Mouse (Mus musculus) kidney, postnatal 0 days (tissue): ENCODE data around the gene Sf1. TPM values are rescaled to one million over a fixed set of nuclear protein-coding genes. Genes with fewer than 3 reads are reported as not detected.
A peak's percentile ranks its signal among the peaks of the same experiment; 100 is the strongest.

Experiments used
- ATAC-seq: fragments of 200-750 bp; cut with Nextera tagmentation; replicated peaks from 2 replicates; pipeline ENCODE4 v1.8.0; 2017; ENCODE audit warnings: low read depth, moderate number of reproducible peaks, moderate TSS enrichment, moderate library complexity; ENCODE audit not compliant: low FRiP score
- DNase-seq: peaks from one replicate; pipeline ENCODE4 v3.0.0-alpha.2; 2016; ENCODE audit warnings: low spot score
- H3K27ac ChIP-seq: fragments of 300-500 bp; sonication (generic); 2 replicates; pipeline ENCODE4 v1.5.1; 2014; ENCODE audit warnings: mild to moderate bottlenecking
- H3K27me3 ChIP-seq: fragments of 300-500 bp; sonication (generic); 2 replicates; pipeline ENCODE4 v1.6.1; 2014; ENCODE audit warnings: low read length, mixed read lengths; ENCODE audit not compliant: insufficient read depth
- H3K36me3 ChIP-seq: fragments of 300-500 bp; sonication (generic); 2 replicates; pipeline ENCODE4 v1.6.1; 2014; ENCODE audit warnings: low read length, mixed read lengths; ENCODE audit not compliant: insufficient read depth
- H3K4me1 ChIP-seq: fragments of 300-500 bp; sonication (generic); replicated peaks from 2 replicates; pipeline ENCODE4 v1.6.1; 2014; ENCODE audit warnings: antibody characterized with exemption, low read length, mixed read lengths; ENCODE audit not compliant: insufficient read depth
- H3K4me2 ChIP-seq: fragments of 300-500 bp; sonication (generic); 2 replicates; pipeline ENCODE4 v1.6.1; 2014; ENCODE audit warnings: mild to moderate bottlenecking, low read length, moderate library complexity, mixed read lengths
- H3K4me3 ChIP-seq: fragments of 300-500 bp; sonication (generic); replicated peaks from 2 replicates; pipeline ENCODE4 v1.5.1; 2014; ENCODE audit warnings: low read depth, low read length
- H3K9ac ChIP-seq: fragments of 300-500 bp; sonication (generic); 2 replicates; pipeline ENCODE4 v1.6.1; 2014; ENCODE audit warnings: low read depth, low read length
- H3K9me3 ChIP-seq: fragments of 300-500 bp; sonication (generic); replicated peaks from 2 replicates; pipeline ENCODE4 v1.6.1; 2016; ENCODE audit warnings: low read length, inconsistent platforms, mixed read lengths
- CTCF ChIP-seq: IDR thresholded peaks from 2 replicates; pipeline ENCODE4 v1.5.1; 2016; ENCODE audit warnings: antibody characterized with exemption, low read depth, mild to moderate bottlenecking, moderate library complexity
- WGBS: fragments of 180-500 bp; shearing (Covaris S2); extraction: QIAGEN DNeasy Blood & Tissue Kit; methylation state at CpG from one replicate; pipeline ENCODE4 v1.1.7; 2014; 5-methylcytosine and 5-hydroxymethylcytosine counted together
- polyA plus RNA-seq: library from polyadenylated mRNA; unstranded; fragments of >200 nt; fragmentation: Nextera tagmentation; extraction: Ambion mirVana; gene quantifications from 2 replicates; pipeline ENCODE4 v1.2.1, GENCODE M21; 2015

The Sf1 gene
- polyA plus RNA-seq, 1 experiment from 2014 or later = 91.1 TPM

GRCm38 (mm10) chr19:6376255-6376564, 12.7 kb downstream of the Sf1 start:
- Histone ChIP-seq H3K27me3 (no peaks in the 10 kb centered on the region), H3K27ac (no peak overlapping the region), H3K4me1 (no peaks in the 10 kb centered on the region), H3K9ac (no peak overlapping the region), H3K4me3 (no peak overlapping the region), H3K4me2 (no peak overlapping the region), H3K9me3 (no peaks in the 10 kb centered on the region), H3K36me3 (peaks cover 61% of the 10 kb centered on the region)
- peak; percentile 55 for DNase-seq
- 76% methylated on average over 14 of the region's 14 CpGs for WGBS
- ATAC-seq = no peak
- TF ChIP-seq CTCF = peak; percentile 71

DNA sequence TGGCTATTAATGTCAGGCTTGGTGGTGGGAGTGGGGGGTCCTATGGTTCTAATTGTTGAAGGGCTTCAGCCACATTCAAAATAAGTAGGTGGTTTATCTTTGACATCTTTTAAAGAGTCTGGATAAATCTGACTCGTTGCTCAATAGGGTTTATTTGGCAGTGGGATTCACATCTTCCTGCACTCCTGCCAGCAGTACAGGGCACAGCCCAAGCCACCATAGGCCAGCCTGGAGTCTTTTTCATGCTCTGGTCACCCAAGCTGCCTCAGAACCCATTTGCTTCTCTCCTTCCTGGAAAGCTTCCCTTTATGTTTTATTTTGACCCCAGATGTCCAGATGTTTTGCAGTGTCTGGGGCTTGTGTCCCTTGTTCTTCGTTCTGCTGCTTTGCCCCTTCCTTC, 13.2 kb downstream of the Sf1 start:
- no peak overlapping the region for H3K27ac ChIP-seq
- no peaks in the 10 kb centered on the region for H3K9me3 ChIP-seq
- H3K4me1 ChIP-seq = no peaks in the 10 kb centered on the region
- no peaks in the 10 kb centered on the region for H3K27me3 ChIP-seq
- no peak for ATAC-seq
- no peak overlapping the region for H3K4me3 ChIP-seq
- DNase-seq = no peak
- WGBS = 78% methylated on average over 2 of the region's 2 CpGs
- peaks cover 58% of the 10 kb centered on the region for H3K36me3 ChIP-seq
- no peak overlapping the region for H3K9ac ChIP-seq
- no peak overlapping the region for H3K4me2 ChIP-seq
- no peak for TF ChIP-seq CTCF

- no peak for TF ChIP-seq CTCF
- H3K4me2 ChIP-seq = no peak overlapping the region
- no peak for DNase-seq
- WGBS = 76% methylated on average over 11 of the region's 11 CpGs
- no peak for ATAC-seq
- H3K4me1 ChIP-seq = no peaks in the 10 kb centered on the region
- H3K9ac ChIP-seq = no peak overlapping the region
- no peaks in the 10 kb centered on the region for H3K9me3 ChIP-seq
- peaks cover 49% of the 10 kb centered on the region for H3K36me3 ChIP-seq
- H3K27ac ChIP-seq = peak overlapping the region; percentile 13; the same call in 1 of the 2 replicates
- H3K27me3 ChIP-seq = no peaks in the 10 kb centered on the region
- no peak overlapping the region for H3K4me3 ChIP-seq
Observed at GRCm38 (mm10) chr19:6377327-6378040, 14.0 kb downstream of the Sf1 start.

GRCm38 (mm10) chr19:6380411-6381166, 17.1 kb downstream of the Sf1 start:
- Histone ChIP-seq H3K9me3 (no peaks in the 10 kb centered on the region), H3K9ac (no peak overlapping the region), H3K27ac (no peak overlapping the region), H3K4me3 (no peak overlapping the region), H3K36me3 (peaks cover 19% of the 10 kb centered on the region), H3K4me1 (peaks cover 28% of the 10 kb centered on the region), H3K27me3 (no peaks in the 10 kb centered on the region), H3K4me2 (no peak overlapping the region)
- 91% methylated on average over 9 of the region's 9 CpGs for WGBS
- TF ChIP-seq CTCF = no peak
- ATAC-seq (no peak), DNase-seq (peak; percentile 47)

DNA sequence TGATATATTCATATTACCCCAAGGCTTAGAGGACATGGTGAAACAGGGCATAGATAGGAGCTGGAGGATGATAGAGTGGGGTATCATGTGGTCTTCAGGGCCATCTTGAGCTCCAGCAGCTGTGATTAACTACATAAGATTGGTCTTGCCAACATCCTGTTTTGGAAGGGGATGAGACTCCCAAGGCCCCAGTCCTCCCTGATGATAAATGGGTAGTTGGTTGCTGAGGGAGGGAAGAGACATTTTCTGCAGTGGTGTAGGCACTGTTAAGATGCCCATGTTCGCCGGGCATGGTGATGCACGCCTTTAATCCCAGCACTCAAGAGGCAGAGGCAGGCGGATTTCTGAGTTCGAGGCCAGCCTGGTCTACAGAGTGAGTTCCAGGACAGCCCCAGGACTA, 17.7 kb downstream of the Sf1 start:
- no peak for ATAC-seq
- no peak for TF ChIP-seq CTCF
- 94% methylated on average over 5 of the region's 5 CpGs for WGBS

DNA sequence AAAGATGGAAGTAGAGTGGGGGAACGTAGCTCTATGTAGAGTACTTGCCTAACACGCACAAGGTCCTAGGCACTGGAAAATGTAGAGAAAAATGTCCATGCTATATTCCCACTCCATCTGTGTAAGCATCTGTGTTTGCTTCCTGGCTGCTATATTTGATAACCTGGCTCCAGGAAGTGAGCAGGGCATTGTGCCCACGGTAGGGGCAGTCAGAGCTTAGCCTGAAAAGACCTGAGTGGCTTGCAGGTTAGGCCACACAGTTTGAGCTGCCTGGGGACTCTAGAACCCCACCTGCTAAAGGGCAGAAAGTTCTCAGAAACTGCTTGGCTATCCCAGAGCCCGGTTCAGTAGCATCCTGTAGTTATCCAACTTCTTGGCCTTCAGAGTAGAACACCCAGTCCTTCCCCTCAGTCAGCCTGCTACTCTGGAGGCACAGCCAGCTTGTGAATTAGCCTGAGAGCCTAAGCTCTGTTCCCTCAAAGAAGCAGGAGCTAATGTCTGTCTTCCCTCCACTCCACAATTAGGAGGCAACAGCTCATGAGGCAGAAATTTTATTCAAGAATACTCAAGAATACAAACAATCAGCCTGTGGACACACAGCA, 18.9 kb downstream of the Sf1 start:
- DNase-seq (no peak), ATAC-seq (no peak)
- H3K4me1 ChIP-seq = peaks cover 36% of the 10 kb centered on the region
- WGBS = 69% methylated on average over 4 of the region's 4 CpGs
- no peak overlapping the region for H3K9ac ChIP-seq
- TF ChIP-seq CTCF = no peak
- no peak overlapping the region for H3K27ac ChIP-seq
- H3K4me3 ChIP-seq = no peak overlapping the region
- no peak overlapping the region for H3K4me2 ChIP-seq
- peaks cover 1% of the 10 kb centered on the region; the same call in 1 of the 2 replicates for H3K36me3 ChIP-seq
- H3K9me3 ChIP-seq = no peaks in the 10 kb centered on the region
- no peaks in the 10 kb centered on the region for H3K27me3 ChIP-seq

More for the DNA sequence above, 17.7 kb downstream of the Sf1 start:
- Histone ChIP-seq H3K27ac (no peak overlapping the region), H3K4me2 (no peak overlapping the region), H3K27me3 (no peaks in the 10 kb centered on the region), H3K36me3 (peaks cover 13% of the 10 kb centered on the region), H3K4me3 (no peak overlapping the region), H3K9ac (no peak overlapping the region), H3K9me3 (no peaks in the 10 kb centered on the region), H3K4me1 (peaks cover 35% of the 10 kb centered on the region)
- no peak for DNase-seq
